Mouse (Mus musculus) hematopoietic stem cell, adult 5-6 weeks (primary cell): ENCODE results near the gene Prpf8. TPM values are rescaled to one million over a fixed set of nuclear protein-coding genes. Genes with fewer than 3 reads are reported as not detected.

Experiments
- ATAC-seq, 2 experiments: fragments of 125-278 bp in 1 of 2; replicated peaks in 1 of 2; 2 replicates each; pipeline ENCODE4 v1.8.0; 2016 to 2017; ENCODE audit warnings: inconsistent platforms in 2 of 2, mild to moderate bottlenecking in 2 of 2, moderate number of reproducible peaks in 2 of 2, low read depth in 1 of 2, moderate TSS enrichment in 1 of 2; ENCODE audit not compliant: low FRiP score in 2 of 2, poor library complexity in 2 of 2, severe bottlenecking in 2 of 2, insufficient read depth in 1 of 2, low TSS enrichment in 1 of 2
- total RNA-seq: library from RNA; stranded (forward); fragments of 172-1452, 232-1000 nt; gene quantifications from 2 replicates; pipeline ENCODE4 v1.2.3, GENCODE M21; 2017

The Prpf8 gene
- total RNA-seq, 1 experiment from 2014 or later = 113 TPM

- ATAC-seq = no peak
Measured at GRCm38 (mm10) chr11:75521609-75522008, 35.0 kb downstream of the Prpf8 start.

- ATAC-seq = no peak
Measured at GRCm38 (mm10) chr11:75522793-75523192, 36.2 kb downstream of the Prpf8 start.

- no peak for ATAC-seq
Measured at GRCm38 (mm10) chr11:75525531-75526125, 39.0 kb downstream of the Prpf8 start.

GRCm38 (mm10) chr11:75526943-75527342, 40.3 kb downstream of the Prpf8 start:
- ATAC-seq = no peak

- no peak for ATAC-seq
Measured at GRCm38 (mm10) chr11:75529771-75530170, 43.2 kb downstream of the Prpf8 start.

- peak; percentile 60 to 61; a peak in 3 of 4 replicates for ATAC-seq
Measured at GRCm38 (mm10) chr11:75530325-75530724, 43.7 kb downstream of the Prpf8 start.

DNA sequence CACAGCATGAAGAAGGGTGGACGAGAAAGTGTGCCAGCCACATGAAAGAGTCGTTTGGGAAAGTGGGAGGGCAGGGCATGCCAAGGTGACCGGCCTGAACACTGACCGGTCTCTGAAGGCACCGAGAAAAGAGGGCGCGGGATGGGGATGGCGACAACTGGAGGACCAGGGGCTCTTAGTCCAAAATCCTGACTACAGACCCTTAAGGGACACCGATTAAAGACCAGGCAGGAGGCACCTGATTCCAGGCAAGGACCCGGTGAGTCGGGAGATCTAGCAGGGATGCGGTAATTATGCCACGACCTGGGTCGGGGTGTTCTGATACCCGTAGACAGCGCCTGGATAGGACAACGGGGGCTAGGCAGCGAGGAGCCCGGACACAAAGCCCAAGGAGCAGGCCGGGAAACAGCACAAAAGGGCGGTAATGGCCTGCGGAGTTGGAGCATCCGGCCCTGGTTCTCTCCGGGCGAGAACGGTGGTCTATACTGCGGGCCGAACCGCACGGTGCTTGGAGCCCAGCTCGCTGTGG, 44.3 kb downstream of the Prpf8 start:
- 0 out of 4 replicates have a peak, but pooled peaks of 1 of the 2 experiments have one; percentile 1 for ATAC-seq

DNA sequence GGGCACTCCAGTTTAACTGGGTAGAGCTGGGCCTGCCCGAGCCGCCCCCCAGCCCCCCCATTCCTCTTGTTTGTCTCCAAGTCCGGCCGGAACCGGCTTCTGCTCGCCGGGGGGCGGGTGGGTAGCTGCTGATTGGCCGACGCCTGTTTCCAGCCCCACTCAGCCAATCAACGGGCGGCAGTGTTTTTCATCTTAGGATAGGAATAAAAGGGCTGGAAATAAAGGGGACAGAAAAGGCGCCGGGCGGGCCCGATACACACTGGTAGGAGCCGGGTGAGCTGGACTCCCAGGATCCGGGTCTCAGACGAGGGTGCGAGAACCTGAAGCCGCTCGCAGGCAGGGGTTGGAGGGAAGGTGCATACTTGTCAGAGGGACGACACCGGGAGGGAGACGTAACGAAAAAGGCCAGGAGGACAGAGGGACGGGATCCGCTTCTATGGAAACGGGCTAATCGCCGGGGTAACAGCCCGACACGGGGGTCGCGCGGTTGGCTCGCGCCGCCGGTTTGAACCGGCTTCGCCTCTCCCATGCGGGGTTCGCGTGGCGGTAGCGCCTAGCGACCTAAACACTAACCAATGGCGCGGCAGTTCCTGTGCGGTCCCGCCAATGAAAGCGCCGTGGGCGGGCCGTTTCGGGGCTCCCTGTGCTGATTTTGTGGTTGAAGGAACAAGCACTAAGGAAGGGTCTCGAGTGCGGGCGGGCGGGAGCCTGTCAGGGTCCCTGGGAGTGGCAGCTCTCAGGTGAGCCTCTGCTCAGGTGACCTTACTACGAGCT, 45.0 kb downstream of the Prpf8 start, which contains the start of gene Slc43a2:
Gene Slc43a2, plus strand, starts transcription at position 226 of the 774 bp plus-strand sequence.
- ATAC-seq = peak; percentile 70 to 81

- peak; percentile 39 to 54; a peak in 3 of 4 replicates for ATAC-seq
Measured at GRCm38 (mm10) chr11:75532340-75533277, 46.0 kb downstream of the Prpf8 start.

- no peak for ATAC-seq
Measured at GRCm38 (mm10) chr11:75533314-75534015, 46.8 kb downstream of the Prpf8 start.

DNA sequence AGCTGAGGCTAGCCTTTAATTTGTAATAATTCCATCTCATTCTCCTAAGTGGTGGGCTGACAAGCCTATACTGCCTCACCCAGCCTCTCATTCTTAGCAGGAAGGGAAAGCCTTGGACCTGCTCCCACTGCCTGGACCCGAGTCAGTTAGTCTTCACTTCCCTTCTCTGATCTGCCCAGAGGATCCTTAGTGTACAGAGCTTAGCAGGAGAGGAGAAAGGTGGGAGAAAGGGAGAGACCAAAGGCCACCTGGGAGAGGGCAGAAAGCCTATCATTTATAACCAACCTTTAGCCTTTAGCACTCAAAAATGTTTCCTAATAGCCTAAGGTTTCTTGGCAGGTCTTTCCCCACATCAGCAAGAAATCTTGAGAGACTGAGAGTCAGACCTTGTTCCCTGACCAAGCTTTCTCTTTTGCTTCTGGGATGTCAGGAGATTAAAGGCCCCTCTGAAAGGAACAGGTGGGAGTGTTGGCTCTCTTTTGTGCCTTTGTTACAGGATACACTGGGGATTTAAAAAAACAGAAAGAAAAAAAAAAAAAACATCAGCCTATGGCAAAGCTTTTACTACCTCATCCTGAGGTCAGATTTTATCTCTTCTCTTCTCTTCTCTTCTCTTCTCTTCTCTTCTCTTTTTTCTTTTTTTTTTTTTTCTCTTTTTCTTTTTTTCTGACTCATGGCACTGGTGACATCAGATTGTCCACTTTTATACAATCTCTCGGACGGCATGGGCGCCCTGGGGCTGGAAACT, 47.8 kb downstream of the Prpf8 start:
- ATAC-seq = no peak

- no peak for ATAC-seq
Measured at GRCm38 (mm10) chr11:75535106-75535795, 48.6 kb downstream of the Prpf8 start.

DNA sequence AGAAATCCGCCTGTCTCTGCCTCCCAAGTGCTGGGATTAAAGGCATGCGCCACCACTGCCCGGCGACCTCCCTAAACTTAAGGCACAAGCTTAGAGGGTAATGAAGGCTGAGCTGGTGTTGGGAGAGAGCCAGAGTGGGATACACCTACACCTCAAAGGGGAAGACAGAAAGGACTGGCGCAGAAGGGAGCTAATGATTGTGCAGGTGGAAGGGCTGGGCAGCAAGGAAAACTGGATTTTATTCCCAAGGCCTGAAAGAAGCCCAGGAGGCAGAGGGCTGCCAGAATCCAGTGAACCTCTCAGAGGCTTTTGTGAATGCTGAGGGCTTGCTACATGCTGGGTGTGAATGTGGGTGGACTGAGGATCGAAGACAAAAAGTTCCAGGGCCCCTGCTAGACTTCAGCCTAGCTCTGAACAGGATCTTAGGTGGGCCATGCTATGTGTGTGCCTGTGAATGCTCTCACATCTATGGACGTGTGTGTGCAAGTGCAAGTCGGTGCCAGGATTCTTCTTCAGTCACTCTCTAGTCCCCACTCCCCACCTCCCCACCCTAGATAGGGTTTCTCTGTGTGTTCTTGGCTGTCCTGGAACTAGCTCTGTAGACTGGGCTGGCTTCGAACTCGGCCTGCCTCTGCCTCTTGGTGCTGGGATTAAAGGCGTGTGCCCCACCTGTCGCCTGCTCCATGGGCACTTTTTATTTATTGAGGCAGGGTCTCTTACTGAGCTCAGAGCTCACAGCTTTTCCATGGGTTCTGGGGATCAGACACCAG, 49.8 kb downstream of the Prpf8 start:
- no peak for ATAC-seq

DNA sequence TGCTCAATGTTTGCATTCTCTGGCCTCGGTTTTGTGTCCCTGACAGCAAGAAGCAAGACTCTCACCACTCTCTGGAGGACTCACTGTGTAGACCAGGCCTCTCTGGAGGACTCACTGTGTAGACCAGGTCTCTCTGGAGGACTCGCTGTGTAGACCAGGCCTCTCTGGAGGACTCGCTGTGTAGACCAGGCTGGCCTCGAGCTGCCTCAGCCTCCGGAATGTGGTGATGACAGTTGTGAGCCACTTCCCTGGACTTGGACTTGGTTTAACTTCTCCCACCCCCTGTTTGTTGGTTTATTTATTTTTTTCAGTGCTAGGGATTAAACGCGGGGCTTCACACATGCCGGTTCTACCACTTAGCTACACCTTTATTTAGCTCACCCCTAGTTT, 50.4 kb downstream of the Prpf8 start:
- no peak for ATAC-seq

DNA sequence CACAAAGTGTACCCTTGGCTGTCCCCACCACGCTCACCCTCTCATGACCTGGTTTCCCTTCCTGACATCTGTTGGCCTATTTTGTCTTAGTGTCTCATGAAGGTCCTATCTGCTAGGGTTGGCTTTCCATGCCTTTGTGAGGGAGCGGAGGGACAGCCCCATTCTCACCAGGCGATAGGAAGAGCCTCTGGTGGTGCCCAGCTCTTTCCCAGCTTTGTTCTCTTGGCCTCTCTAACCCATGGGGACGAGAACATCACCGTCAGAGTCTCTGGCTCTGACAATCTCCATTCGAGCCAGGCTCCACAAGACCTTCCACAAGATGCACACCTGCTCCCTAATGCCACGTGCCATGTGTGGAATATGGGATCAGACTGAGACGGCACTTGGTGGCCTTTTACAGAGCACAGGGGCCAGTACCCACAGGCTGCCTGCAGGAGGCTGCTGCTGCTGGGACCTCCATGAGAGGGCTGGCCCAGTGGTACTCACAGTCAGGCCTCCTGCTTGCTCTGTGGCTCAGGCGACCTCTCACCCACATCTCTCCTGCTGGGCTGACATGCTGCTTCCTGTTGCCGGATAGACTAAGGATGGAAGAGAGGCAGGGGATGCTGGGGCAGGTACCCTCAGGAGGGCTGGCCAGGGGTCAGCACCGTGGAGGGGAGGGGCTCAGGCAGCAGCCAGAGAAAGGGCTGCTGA, 51.0 kb downstream of the Prpf8 start:
- ATAC-seq = peak in 1 of 2 experiments; percentile 19; a peak in 1 of 4 replicates
